Mouse (Mus musculus): ENCODE measurements around the gene Gad1. TPM values are rescaled to one million over a fixed set of nuclear protein-coding genes. Genes with fewer than 3 reads are reported as not detected.
A peak's percentile ranks its signal among the peaks of the same experiment; 100 is the strongest.

The Gad1 gene
- polyA plus RNA-seq, 1 experiment from 2014 or later: 0.23 TPM

GRCm38 (mm10) chr2:70566603-70566981 lies 13.7 kb downstream of the Gad1 start:
- Histone ChIP-seq H3K36me3 (no peaks in the 10 kb centered on the region), H3K4me2 (peak overlapping the region; percentile 76), H3K9me3 (replicated peaks) (no peaks in the 10 kb centered on the region), H3K4me1 (peaks cover 76% of the 10 kb centered on the region), H3K27me3 (peaks cover 96% of the 10 kb centered on the region), H3K4me3 (replicated peaks) (peak overlapping the region; percentile 42), H3K9ac (no peak overlapping the region), H3K27ac (no peak overlapping the region)
- 0 out of 2 replicates have a peak, but pooled peaks have one; percentile 19 for ATAC-seq (replicated peaks; ENCODE audit: low FRiP score)
- WGBS: 3% methylated on average over 18 of the region's 18 CpGs

GRCm38 (mm10) chr2:70567071-70567681 lies 14.3 kb downstream of the Gad1 start:
- H3K9ac ChIP-seq: no peak overlapping the region
- peak overlapping the region; percentile 42 for H3K4me3 ChIP-seq (replicated peaks)
- H3K4me2 ChIP-seq: peak overlapping the region; percentile 76
- H3K27me3 ChIP-seq: peaks cover 95% of the 10 kb centered on the region
- 8% methylated on average over 23 of the region's 23 CpGs for whole genome bisulfite sequencing
- H3K27ac ChIP-seq: no peak overlapping the region
- peaks cover 71% of the 10 kb centered on the region for H3K4me1 ChIP-seq
- no peaks in the 10 kb centered on the region for H3K9me3 ChIP-seq (replicated peaks)
- H3K36me3 ChIP-seq: no peaks in the 10 kb centered on the region
- ATAC-seq (replicated peaks; ENCODE audit: low FRiP score): no peak

- no peaks in the 10 kb centered on the region for H3K36me3 ChIP-seq
- peaks cover 95% of the 10 kb centered on the region for H3K27me3 ChIP-seq
- no peak for ATAC-seq (replicated peaks; ENCODE audit: low FRiP score)
- H3K4me3 ChIP-seq (replicated peaks): peak overlapping the region; percentile 42
- peak overlapping the region; percentile 76 for H3K4me2 ChIP-seq
- no peaks in the 10 kb centered on the region for H3K9me3 ChIP-seq (replicated peaks)
- no peak overlapping the region for H3K9ac ChIP-seq
- peaks cover 67% of the 10 kb centered on the region for H3K4me1 ChIP-seq
- no peak overlapping the region for H3K27ac ChIP-seq
- WGBS: 2% methylated on average over 12 of the region's 12 CpGs
These were observed 14.8 kb downstream of the Gad1 start for GRCm38 (mm10) chr2:70567682-70568077.

GRCm38 (mm10) chr2:70568198-70568941 lies 15.5 kb downstream of the Gad1 start:
- Histone ChIP-seq H3K4me1 (peaks cover 60% of the 10 kb centered on the region), H3K27ac (no peak overlapping the region), H3K4me3 (replicated peaks) (peak overlapping the region; percentile 42), H3K9ac (peak overlapping the region; percentile 38; the same call in 1 of the 2 replicates), H3K36me3 (no peaks in the 10 kb centered on the region), H3K27me3 (peaks cover 93% of the 10 kb centered on the region), H3K4me2 (peak overlapping the region; percentile 76), H3K9me3 (replicated peaks) (no peaks in the 10 kb centered on the region)
- WGBS: under 1% methylated on average over 34 of the region's 34 CpGs
- 0 out of 2 replicates have a peak, but pooled peaks have one; percentile 13 for ATAC-seq (replicated peaks; ENCODE audit: low FRiP score)

GRCm38 (mm10) chr2:70571698-70572097 lies 18.8 kb downstream of the Gad1 start:
- Histone ChIP-seq H3K27ac (no peak overlapping the region), H3K4me2 (no peak overlapping the region), H3K36me3 (no peaks in the 10 kb centered on the region), H3K9me3 (replicated peaks) (no peaks in the 10 kb centered on the region), H3K4me3 (replicated peaks) (no peak overlapping the region), H3K9ac (no peak overlapping the region), H3K4me1 (peaks cover 28% of the 10 kb centered on the region), H3K27me3 (peaks cover 62% of the 10 kb centered on the region)
- no peak for ATAC-seq (replicated peaks; ENCODE audit: low FRiP score)
- WGBS: 55% methylated on average over 4 of the region's 4 CpGs

GRCm38 (mm10) chr2:70572251-70572650 lies 19.4 kb downstream of the Gad1 start:
- Histone ChIP-seq H3K9me3 (replicated peaks) (no peaks in the 10 kb centered on the region), H3K4me1 (peaks cover 23% of the 10 kb centered on the region), H3K9ac (no peak overlapping the region), H3K36me3 (no peaks in the 10 kb centered on the region), H3K4me2 (no peak overlapping the region), H3K27me3 (peaks cover 57% of the 10 kb centered on the region), H3K27ac (no peak overlapping the region), H3K4me3 (replicated peaks) (no peak overlapping the region)
- ATAC-seq (replicated peaks; ENCODE audit: low FRiP score): no peak
- 62% methylated on average over 9 of the region's 9 CpGs for WGBS

- Histone ChIP-seq H3K9ac (no peak overlapping the region), H3K36me3 (no peaks in the 10 kb centered on the region), H3K27ac (no peak overlapping the region), H3K4me3 (replicated peaks) (no peak overlapping the region), H3K9me3 (replicated peaks) (no peaks in the 10 kb centered on the region), H3K4me1 (peaks cover 9% of the 10 kb centered on the region), H3K27me3 (peaks cover 42% of the 10 kb centered on the region), H3K4me2 (no peak overlapping the region)
- WGBS: 68% methylated on average over 8 of the region's 8 CpGs
- no peak for ATAC-seq (replicated peaks; ENCODE audit: low FRiP score)
These were observed 20.8 kb downstream of the Gad1 start for GRCm38 (mm10) chr2:70573544-70574210.

GRCm38 (mm10) chr2:70588200-70588599 lies 35.3 kb downstream of the Gad1 start:
- Histone ChIP-seq H3K4me3 (replicated peaks) (no peak overlapping the region), H3K9ac (no peak overlapping the region), H3K27me3 (no peaks in the 10 kb centered on the region), H3K4me2 (no peak overlapping the region), H3K9me3 (replicated peaks) (no peaks in the 10 kb centered on the region), H3K27ac (no peak overlapping the region), H3K36me3 (no peaks in the 10 kb centered on the region), H3K4me1 (no peaks in the 10 kb centered on the region)
- no peak for ATAC-seq (replicated peaks; ENCODE audit: low FRiP score)
- WGBS: 88% methylated on average over 6 of the region's 6 CpGs

GRCm38 (mm10) chr2:70592432-70592831 lies 39.6 kb downstream of the Gad1 start:
- no peaks in the 10 kb centered on the region for H3K36me3 ChIP-seq
- no peak overlapping the region for H3K9ac ChIP-seq
- no peak overlapping the region for H3K4me2 ChIP-seq
- H3K4me1 ChIP-seq: no peaks in the 10 kb centered on the region
- H3K27me3 ChIP-seq: no peaks in the 10 kb centered on the region
- WGBS: 82% methylated on average over 6 of the region's 6 CpGs
- ATAC-seq (replicated peaks; ENCODE audit: low FRiP score): no peak
- H3K4me3 ChIP-seq (replicated peaks): no peak overlapping the region
- no peaks in the 10 kb centered on the region for H3K9me3 ChIP-seq (replicated peaks)
- no peak overlapping the region for H3K27ac ChIP-seq

- H3K9me3 ChIP-seq (replicated peaks): no peaks in the 10 kb centered on the region
- no peak overlapping the region for H3K9ac ChIP-seq
- H3K27ac ChIP-seq: no peak overlapping the region
- WGBS: 88% methylated on average over 5 of the region's 5 CpGs
- no peaks in the 10 kb centered on the region for H3K27me3 ChIP-seq
- no peaks in the 10 kb centered on the region for H3K36me3 ChIP-seq
- ATAC-seq (replicated peaks; ENCODE audit: low FRiP score): no peak
- no peak overlapping the region for H3K4me2 ChIP-seq
- H3K4me1 ChIP-seq: no peaks in the 10 kb centered on the region
- H3K4me3 ChIP-seq (replicated peaks): no peak overlapping the region
These were observed 40.8 kb downstream of the Gad1 start for GRCm38 (mm10) chr2:70593670-70594069.

- Histone ChIP-seq H3K9me3 (replicated peaks) (no peaks in the 10 kb centered on the region), H3K4me3 (replicated peaks) (no peak overlapping the region), H3K4me2 (no peak overlapping the region), H3K4me1 (no peaks in the 10 kb centered on the region), H3K36me3 (no peaks in the 10 kb centered on the region), H3K27ac (no peak overlapping the region), H3K27me3 (no peaks in the 10 kb centered on the region), H3K9ac (no peak overlapping the region)
- ATAC-seq (replicated peaks; ENCODE audit: low FRiP score): no peak
- 81% methylated on average over 2 of the region's 2 CpGs for WGBS
These were observed 43.0 kb downstream of the Gad1 start for GRCm38 (mm10) chr2:70595896-70596295.

GRCm38 (mm10) chr2:70609769-70610168 lies 56.9 kb downstream of the Gad1 start:
- H3K36me3 ChIP-seq: no peaks in the 10 kb centered on the region
- no peaks in the 10 kb centered on the region for H3K27me3 ChIP-seq
- H3K27ac ChIP-seq: no peak overlapping the region
- H3K9ac ChIP-seq: no peak overlapping the region
- ATAC-seq (replicated peaks; ENCODE audit: low FRiP score): no peak
- H3K4me1 ChIP-seq: no peaks in the 10 kb centered on the region
- no peaks in the 10 kb centered on the region for H3K9me3 ChIP-seq (replicated peaks)
- 76% methylated on average over 3 of the region's 3 CpGs for WGBS
- no peak overlapping the region for H3K4me2 ChIP-seq
- no peak overlapping the region for H3K4me3 ChIP-seq (replicated peaks)

Measured in kidney, embryonic 15.5 days (tissue).